8 mouse cellular contexts compared by ENCODE assay signal in genomic region chr10:24753536-24754250, GRCm38 (mm10). TPM values are rescaled to one million over a fixed set of nuclear protein-coding genes. Genes with fewer than 3 reads are reported as not detected.
DNase-seq lines count a peak whose midpoint lies in the region; ATAC-seq lines count a peak whose summit lies in the region.

No protein-coding gene starts in this region.

- DNase-seq in heart, adult 11 months: peak; percentile 49
- DNase-seq in heart, postnatal 4 days: no peak
- DNase-seq in hindbrain, embryonic 10.5 days (ENCODE audit: low spot score): no peak
- DNase-seq in adrenal gland, adult 8-10 months: no peak
- no peak for DNase-seq in urinary bladder, postnatal 10 days (ENCODE audit: low spot score)
- no peak for DNase-seq in yolk sac, embryonic 10.5 days (ENCODE audit: low spot score)

- no peak overlapping the region; the same call in 1 of the 2 replicates for H3K27ac ChIP-seq in hindbrain, embryonic 10.5 days
- H3K27ac ChIP-seq in liver, embryonic 15.5 days (replicated peaks): 0 out of 2 replicates have a peak overlapping the region, but pooled peaks have one; percentile 14

- 77% methylated on average over 16 of the region's 16 CpGs for WGBS in hindbrain, embryonic 10.5 days
- WGBS in liver, embryonic 15.5 days (ENCODE audit: insufficient replicate concordance): 55% methylated on average over 16 of the region's 16 CpGs

- no peaks in the 10 kb centered on the region for H3K36me3 ChIP-seq in hindbrain, embryonic 10.5 days
- no peaks in the 10 kb centered on the region for H3K36me3 ChIP-seq in liver, embryonic 15.5 days (replicated peaks)

- peak overlapping the region; percentile 36 for H3K4me3 ChIP-seq in hindbrain, embryonic 10.5 days
- H3K4me3 ChIP-seq in liver, embryonic 15.5 days (replicated peaks): peak overlapping the region; percentile 51

- peaks cover 16% of the 10 kb centered on the region; the same call in 1 of the 2 replicates for H3K4me1 ChIP-seq in hindbrain, embryonic 10.5 days (replicated peaks)
- peaks cover 24% of the 10 kb centered on the region for H3K4me1 ChIP-seq in liver, embryonic 15.5 days (replicated peaks)

- ATAC-seq in CD4-positive, CD25-positive, alpha-beta regulatory T cell, adult 4 months: peak; percentile 71
- no peak for ATAC-seq in liver, embryonic 15.5 days (ENCODE audit: insufficient read depth)

- peak overlapping the region; percentile 58 for H3K4me2 ChIP-seq in liver, embryonic 15.5 days

- no peaks in the 10 kb centered on the region; the same call in 1 of the 2 replicates for H3K27me3 ChIP-seq in hindbrain, embryonic 10.5 days (ENCODE audit: insufficient read depth, poor library complexity, severe bottlenecking)
- H3K27me3 ChIP-seq in liver, embryonic 15.5 days: no peaks in the 10 kb centered on the region

- H3K9me3 ChIP-seq in hindbrain, embryonic 10.5 days: no peaks in the 10 kb centered on the region
- H3K9me3 ChIP-seq in liver, embryonic 15.5 days (replicated peaks): no peaks in the 10 kb centered on the region

- H3K9ac ChIP-seq in liver, embryonic 15.5 days: no peak overlapping the region

RNA-seq across cellular contexts. Expression of gene Enpp1, which starts 41.7 kb away (rescaled TPM):
- 1 to 10 TPM; 6.9 to 7.2 TPM for total RNA-seq in heart, postnatal 4 days (2021)
- 10 to 100 TPM in 1 of 2 experiments, 1 to 10 TPM in 1; 9.4 to 11.0 TPM for polyA plus RNA-seq in CD4-positive, CD25-positive, alpha-beta regulatory T cell, adult 4 months (2017; shearing (Covaris generic))
- polyA plus RNA-seq in hindbrain, embryonic 10.5 days (2016; fragmentation: Nextera tagmentation; extraction: Ambion mirVana): 0.44 and 0.52 TPM in 2 replicates
- polyA plus RNA-seq in liver, embryonic 15.5 days (2015; fragmentation: Nextera tagmentation; extraction: Ambion mirVana): 2.0 and 2.5 TPM in 2 replicates
- total RNA-seq in adrenal gland, adult 8-10 months (2022): 1 to 10 TPM; 2.8 to 4.7 (median 3.9) TPM
